Mouse (Mus musculus) ES-E14 (cell line): ENCODE results near the gene Gm10799.
"Not testable (repeated sequence)": the region's sequence is repeated elsewhere in the genome, so short reads cannot be mapped to it uniquely, and the experiment has no call there.

ENCODE experiments used
- CHD2 ChIP-seq: IDR thresholded peaks from 2 replicates; pipeline ENCODE4 v1.6.1; 2014; ENCODE audit warnings: mild to moderate bottlenecking, low read depth, low read length, inconsistent platforms
- HCFC1 ChIP-seq: IDR thresholded peaks from 2 replicates; pipeline ENCODE4 v1.6.1; 2012; ENCODE audit warnings: low read length, inconsistent platforms, borderline replicate concordance; ENCODE audit not compliant: insufficient read depth
- MAFK ChIP-seq: IDR thresholded peaks from 2 replicates; pipeline ENCODE4 v1.6.1; 2014; ENCODE audit warnings: mild to moderate bottlenecking, low read depth, low read length, inconsistent platforms; ENCODE audit not compliant: insufficient read depth
- ZC3H11A ChIP-seq: IDR thresholded peaks from 2 replicates; pipeline ENCODE4 v1.6.1; 2012; ENCODE audit warnings: low read depth, mild to moderate bottlenecking, inconsistent platforms, low read length, borderline replicate concordance
- ZNF384 ChIP-seq: IDR thresholded peaks from 2 replicates; pipeline ENCODE4 v1.6.1; 2012; ENCODE audit warnings: low read depth, low read length, inconsistent platforms

DNA sequence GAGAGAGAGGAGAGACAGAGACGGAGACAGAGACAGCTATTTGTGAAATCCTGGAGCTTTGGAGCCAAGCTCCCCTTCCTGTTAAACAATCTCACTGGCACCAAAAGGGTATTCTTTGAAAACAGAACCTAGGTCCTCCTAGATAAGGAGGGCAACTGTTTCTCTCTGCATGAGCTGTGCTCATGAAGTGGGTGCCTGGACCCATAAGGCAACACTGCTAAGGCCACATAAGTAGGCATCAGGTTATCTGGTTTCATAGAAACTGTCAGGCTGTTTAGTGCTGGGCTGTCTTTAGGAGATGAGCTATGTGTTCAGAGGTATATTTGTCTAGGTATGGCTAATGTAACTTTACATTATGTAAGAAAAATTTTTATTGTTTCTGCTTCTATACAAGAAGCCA lies 19.2 kb upstream of the Gm10799 start:
- not testable (repeated sequence) for TF ChIP-seq HCFC1, ZC3H11A, MAFK, ZNF384, CHD2
